Mouse (Mus musculus) hindbrain, embryonic 14.5 days (tissue): ENCODE data around the gene Rin3. TPM values are rescaled to one million over a fixed set of nuclear protein-coding genes. Genes with fewer than 3 reads are reported as not detected.
A peak's percentile ranks its signal among the peaks of the same experiment; 100 is the strongest.

Source experiments
- ATAC-seq: fragments of 200-750 bp; cut with Nextera tagmentation; 2 replicates; pipeline ENCODE4 v1.8.0; 2017; ENCODE audit warnings: moderate number of reproducible peaks, mild to moderate bottlenecking, moderate TSS enrichment, moderate library complexity; ENCODE audit not compliant: low FRiP score
- DNase-seq: peaks from one replicate; pipeline ENCODE4 v3.0.0-alpha.2; 2015; ENCODE audit warnings: low spot score
- H3K27ac ChIP-seq: fragments of 300-500 bp; sonication (generic); 2 replicates; pipeline ENCODE4 v1.5.1; 2014; ENCODE audit warnings: mild to moderate bottlenecking, moderate library complexity
- H3K27me3 ChIP-seq: fragments of 300-500 bp; sonication (generic); 2 replicates; pipeline ENCODE4 v1.6.1; 2014; ENCODE audit warnings: mild to moderate bottlenecking, low read length, mixed read lengths; ENCODE audit not compliant: control insufficient read depth, insufficient read depth
- H3K36me3 ChIP-seq: fragments of 300-500 bp; sonication (generic); replicated peaks from 2 replicates; pipeline ENCODE4 v1.6.1; 2014; ENCODE audit not compliant: control insufficient read depth, insufficient read depth
- H3K4me1 ChIP-seq: fragments of 300-500 bp; sonication (generic); replicated peaks from 2 replicates; pipeline ENCODE4 v1.6.1; 2014; ENCODE audit warnings: antibody characterized with exemption, low read length, mixed read lengths; ENCODE audit not compliant: control insufficient read depth, insufficient read depth
- H3K4me2 ChIP-seq: fragments of 300-500 bp; sonication (generic); replicated peaks from 2 replicates; pipeline ENCODE4 v1.6.1; 2014; ENCODE audit warnings: mild to moderate bottlenecking, moderate library complexity
- H3K4me3 ChIP-seq: fragments of 300-500 bp; sonication (generic); replicated peaks from 2 replicates; pipeline ENCODE4 v1.5.1; 2014; ENCODE audit warnings: mild to moderate bottlenecking, low read length
- H3K9ac ChIP-seq: fragments of 300-500 bp; sonication (generic); 2 replicates; pipeline ENCODE4 v1.6.1; 2014
- H3K9me3 ChIP-seq: fragments of 300-500 bp; sonication (generic); 2 replicates; pipeline ENCODE4 v1.6.1; 2016; ENCODE audit warnings: low read length; ENCODE audit not compliant: control insufficient read depth
- WGBS: fragments of 180-500 bp; shearing (Covaris S2); extraction: QIAGEN DNeasy Blood & Tissue Kit; methylation state at CpG from one replicate; pipeline ENCODE4 v1.1.7; 2014; 5-methylcytosine and 5-hydroxymethylcytosine counted together
- polyA plus RNA-seq: library from polyadenylated mRNA; unstranded; fragments of >200 nt; fragmentation: Nextera tagmentation; extraction: Ambion mirVana; gene quantifications from 2 replicates; pipeline ENCODE4 v1.2.1, GENCODE M21; 2014

Gene Rin3
- polyA plus RNA-seq, 1 experiment from 2014 or later, result 2.7 TPM

DNA sequence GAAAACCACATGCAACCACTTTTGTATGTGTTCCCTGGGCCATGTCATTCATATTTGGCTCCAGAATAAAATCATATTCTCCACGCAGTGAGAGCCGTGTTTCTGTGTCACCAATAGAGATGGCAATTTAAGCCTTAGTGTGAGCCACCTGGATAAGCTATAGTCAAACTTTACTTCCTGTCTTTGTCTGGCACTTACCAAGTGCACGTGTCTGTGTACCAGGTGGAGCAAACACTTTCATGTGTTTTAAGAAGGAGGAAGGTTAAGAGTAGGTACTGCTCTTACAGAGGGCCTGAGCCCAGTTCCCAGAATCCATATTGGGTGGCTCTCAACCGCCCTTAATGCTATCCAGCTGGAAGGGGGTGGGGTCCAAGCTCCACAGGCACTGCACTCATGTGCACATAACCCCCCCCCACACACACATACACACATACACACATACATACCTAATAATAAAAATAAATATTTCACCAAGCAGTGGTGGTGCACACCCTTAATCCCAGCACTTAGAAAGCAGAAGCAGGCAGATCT is 142.3 kb downstream of the Rin3 start:
- 88% methylated on average over 4 of the region's 4 CpGs for WGBS

DNA sequence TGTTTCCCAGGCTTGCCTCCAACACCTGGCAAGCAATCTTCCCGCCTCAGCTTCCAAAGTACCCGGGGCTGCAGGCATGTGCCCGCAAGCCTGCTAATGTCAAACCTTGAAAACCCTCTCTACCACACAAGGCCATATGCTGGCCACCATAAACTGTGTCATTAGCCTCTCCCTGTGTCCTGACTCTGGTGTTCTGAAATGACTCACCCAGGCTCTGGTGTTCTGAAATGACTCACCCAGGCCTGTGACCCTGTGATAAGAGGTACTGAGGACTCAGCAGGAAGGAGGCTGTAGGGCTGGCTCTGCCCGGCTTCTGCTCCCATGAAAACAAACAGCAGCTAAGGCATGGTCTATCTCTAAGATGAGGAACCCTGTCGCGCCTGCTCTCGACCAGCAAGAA is 143.4 kb downstream of the Rin3 start:
- WGBS, result 97% methylated on average over 7 of the region's 7 CpGs
- no peak for ATAC-seq
- no peak overlapping the region for H3K4me2 ChIP-seq

More for the DNA sequence above, 142.3 kb downstream of the Rin3 start:
- H3K4me1 ChIP-seq, result no peaks in the 10 kb centered on the region
- H3K4me3 ChIP-seq, result no peak overlapping the region
- H3K27me3 ChIP-seq, result no peaks in the 10 kb centered on the region
- no peak for DNase-seq
- no peaks in the 10 kb centered on the region for H3K9me3 ChIP-seq
- no peak overlapping the region for H3K27ac ChIP-seq
- peaks cover 21% of the 10 kb centered on the region for H3K36me3 ChIP-seq
- no peak for ATAC-seq
- H3K9ac ChIP-seq, result no peak overlapping the region
- no peak overlapping the region for H3K4me2 ChIP-seq

DNA sequence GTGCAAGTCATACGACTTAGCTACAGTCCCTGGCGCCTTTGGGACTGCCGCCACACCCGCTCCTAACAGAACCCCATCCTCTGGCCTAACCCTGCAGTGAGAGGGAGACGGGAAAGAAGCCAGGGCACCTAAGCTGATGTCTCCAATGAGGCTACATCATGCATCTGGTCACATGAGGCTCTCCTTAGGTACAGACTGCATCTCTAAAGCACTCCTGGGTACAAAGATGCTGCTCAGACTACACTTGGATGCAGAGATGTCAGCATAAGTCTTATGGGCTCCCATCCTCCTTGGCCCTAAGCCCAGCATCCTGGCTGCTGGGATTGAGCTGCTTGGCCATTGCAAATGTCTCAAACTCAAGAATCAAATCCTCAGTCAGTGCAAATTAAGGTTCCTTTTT is 146.8 kb downstream of the Rin3 start:
- Histone ChIP-seq H3K27ac (no peak overlapping the region), H3K27me3 (no peaks in the 10 kb centered on the region), H3K4me2 (no peak overlapping the region), H3K9ac (no peak overlapping the region), H3K9me3 (no peaks in the 10 kb centered on the region), H3K4me1 (no peaks in the 10 kb centered on the region), H3K4me3 (no peak overlapping the region), H3K36me3 (no peaks in the 10 kb centered on the region)
- DNase-seq (no peak), ATAC-seq (no peak)
- WGBS, result 93% methylated on average over 5 of the region's 5 CpGs

More for the DNA sequence above, 143.4 kb downstream of the Rin3 start:
- H3K27ac ChIP-seq, result no peak overlapping the region
- H3K27me3 ChIP-seq, result no peaks in the 10 kb centered on the region
- no peaks in the 10 kb centered on the region for H3K9me3 ChIP-seq
- DNase-seq, result no peak
- peaks cover 19% of the 10 kb centered on the region for H3K36me3 ChIP-seq
- H3K4me3 ChIP-seq, result no peak overlapping the region
- H3K9ac ChIP-seq, result no peak overlapping the region
- H3K4me1 ChIP-seq, result no peaks in the 10 kb centered on the region

DNA sequence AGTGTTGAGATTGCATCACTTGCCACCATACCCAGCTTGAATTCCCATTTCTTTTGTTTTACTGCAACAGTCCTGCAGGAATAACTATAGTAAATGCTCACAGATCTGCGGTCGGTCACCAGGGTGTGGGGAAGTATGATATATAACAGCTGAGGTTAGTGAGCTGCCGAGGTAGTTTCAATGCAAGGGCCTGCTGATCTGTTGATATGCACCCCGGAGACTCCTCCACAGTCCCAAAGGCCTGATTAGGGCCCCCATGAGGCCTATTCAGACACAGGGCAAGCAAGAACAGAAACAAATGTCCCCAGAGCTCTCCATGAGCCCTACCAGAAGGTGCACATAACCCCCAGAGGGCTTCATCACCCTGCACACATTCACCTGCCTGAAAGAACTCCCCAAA is 147.4 kb downstream of the Rin3 start:
- no peak overlapping the region for H3K9ac ChIP-seq
- H3K4me3 ChIP-seq, result no peak overlapping the region
- H3K27me3 ChIP-seq, result no peaks in the 10 kb centered on the region
- ATAC-seq, result no peak
- H3K36me3 ChIP-seq, result no peaks in the 10 kb centered on the region
- 88% methylated on average over 4 of the region's 4 CpGs for WGBS
- H3K4me1 ChIP-seq, result no peaks in the 10 kb centered on the region
- no peak overlapping the region for H3K4me2 ChIP-seq
- H3K27ac ChIP-seq, result no peak overlapping the region
- H3K9me3 ChIP-seq, result no peaks in the 10 kb centered on the region
- DNase-seq, result no peak

DNA sequence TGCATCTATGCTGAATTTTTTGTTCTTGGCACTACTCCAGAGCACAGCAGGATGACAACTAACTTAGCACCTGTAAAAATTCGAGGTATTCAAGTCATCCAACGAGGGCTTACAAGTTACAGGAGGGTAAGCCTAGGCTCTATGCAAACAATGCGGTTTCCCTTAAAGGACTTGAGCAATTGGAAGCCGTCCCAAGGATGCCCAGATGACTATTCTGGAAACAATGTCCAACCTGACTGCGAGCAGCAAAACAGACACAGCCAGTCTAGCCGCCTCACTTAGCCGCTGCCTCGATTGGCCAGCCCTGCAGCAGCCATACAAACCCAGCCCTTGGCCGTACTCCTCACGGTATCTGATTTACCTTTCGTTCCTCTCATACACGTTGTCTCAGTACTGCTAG is 149.4 kb downstream of the Rin3 start:
- Histone ChIP-seq H3K27ac (no peak overlapping the region), H3K4me1 (no peaks in the 10 kb centered on the region; the same call in 1 of the 2 replicates), H3K4me2 (no peak overlapping the region), H3K4me3 (no peak overlapping the region), H3K27me3 (no peaks in the 10 kb centered on the region), H3K9ac (no peak overlapping the region), H3K9me3 (no peaks in the 10 kb centered on the region), H3K36me3 (no peaks in the 10 kb centered on the region)
- WGBS, result 84% methylated on average over 12 of the region's 12 CpGs
- no peak for ATAC-seq
- DNase-seq, result no peak

- Histone ChIP-seq H3K27me3 (no peaks in the 10 kb centered on the region), H3K36me3 (no peaks in the 10 kb centered on the region), H3K9me3 (no peaks in the 10 kb centered on the region), H3K27ac (no peak overlapping the region), H3K9ac (no peak overlapping the region), H3K4me3 (no peak overlapping the region), H3K4me1 (peaks cover 13% of the 10 kb centered on the region), H3K4me2 (no peak overlapping the region)
- no peak for ATAC-seq
- no peak for DNase-seq
- 90% methylated on average over 4 of the region's 4 CpGs for WGBS
Measured at GRCm38 (mm10) chr12:102434107-102434506, 151.3 kb downstream of the Rin3 start.

DNA sequence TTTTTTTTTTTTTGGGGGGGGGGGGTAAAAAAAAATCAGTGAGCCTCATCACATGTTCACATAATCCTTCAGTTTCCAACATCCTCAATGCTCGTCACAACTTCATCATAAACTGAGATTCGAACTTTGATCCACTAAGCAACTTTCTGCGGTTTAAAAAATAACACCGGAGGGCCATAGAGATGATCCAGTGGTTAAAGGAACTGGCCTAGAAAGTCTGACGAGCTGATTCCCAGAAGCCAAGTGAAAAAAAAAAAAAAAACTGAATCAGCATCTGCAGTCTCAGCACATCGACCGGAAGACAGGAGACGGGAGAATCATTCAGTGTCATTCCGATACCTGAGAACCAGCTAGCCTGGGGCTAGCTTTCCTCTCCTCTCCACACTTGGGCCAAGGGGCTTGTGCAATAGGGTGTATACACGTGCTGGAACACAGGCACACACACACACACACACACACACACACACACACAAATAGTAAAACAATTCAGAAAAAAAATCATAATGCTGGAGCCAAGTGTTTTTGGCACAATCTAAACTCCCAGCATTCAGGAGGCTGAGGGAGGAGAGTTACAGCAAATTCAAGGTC is 154.2 kb downstream of the Rin3 start:
- H3K4me3 ChIP-seq, result no peak overlapping the region
- 80% methylated on average over 10 of the region's 10 CpGs for WGBS
- H3K4me2 ChIP-seq, result peak overlapping the region; percentile 11; the same call in 1 of the 2 replicates
- no peak overlapping the region for H3K9ac ChIP-seq
- DNase-seq (no peak), ATAC-seq (no peak)
- H3K9me3 ChIP-seq, result no peaks in the 10 kb centered on the region
- no peaks in the 10 kb centered on the region for H3K27me3 ChIP-seq
- H3K4me1 ChIP-seq, result peaks cover 13% of the 10 kb centered on the region
- H3K36me3 ChIP-seq, result no peaks in the 10 kb centered on the region
- no peak overlapping the region for H3K27ac ChIP-seq

DNA sequence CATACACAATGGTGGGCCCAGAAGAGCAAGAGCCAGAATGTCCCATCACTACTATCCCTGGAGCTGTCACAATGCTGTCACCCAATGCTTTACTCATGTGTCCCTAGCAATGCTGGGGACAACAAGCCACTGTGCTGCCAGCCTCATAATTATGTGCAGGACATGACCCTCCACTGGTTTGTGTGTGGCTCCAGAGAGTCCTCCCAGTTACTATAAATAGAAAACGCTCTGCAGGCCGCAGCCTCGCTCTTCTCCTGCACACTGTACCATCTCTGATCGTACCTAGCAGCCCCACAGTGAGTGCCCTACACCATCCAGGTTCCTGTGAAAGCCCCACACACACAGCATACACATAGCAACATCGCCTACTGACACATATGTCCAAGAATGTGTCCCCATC is 155.1 kb downstream of the Rin3 start:
- H3K27ac ChIP-seq, result no peak overlapping the region
- 83% methylated on average over 5 of the region's 5 CpGs for WGBS
- peaks cover 13% of the 10 kb centered on the region for H3K4me1 ChIP-seq
- DNase-seq (no peak), ATAC-seq (no peak)
- peak overlapping the region; percentile 68 for H3K4me2 ChIP-seq
- peak overlapping the region; percentile 60; the same call in 1 of the 2 replicates for H3K9ac ChIP-seq
- no peaks in the 10 kb centered on the region for H3K27me3 ChIP-seq
- H3K9me3 ChIP-seq, result no peaks in the 10 kb centered on the region
- H3K36me3 ChIP-seq, result no peaks in the 10 kb centered on the region
- H3K4me3 ChIP-seq, result no peak overlapping the region

- H3K9me3 ChIP-seq, result no peaks in the 10 kb centered on the region
- DNase-seq (no peak), ATAC-seq (peak; percentile 58)
- H3K4me3 ChIP-seq, result peak overlapping the region; percentile 46
- peaks cover 13% of the 10 kb centered on the region for H3K4me1 ChIP-seq
- 0 out of 2 replicates have a peak overlapping the region, but pooled peaks have one; percentile 22 for H3K27ac ChIP-seq
- H3K27me3 ChIP-seq, result no peaks in the 10 kb centered on the region
- H3K36me3 ChIP-seq, result no peaks in the 10 kb centered on the region
- peak overlapping the region; percentile 60 for H3K9ac ChIP-seq
- H3K4me2 ChIP-seq, result peak overlapping the region; percentile 68
- 2% methylated on average over 20 of the region's 20 CpGs for WGBS
Measured at GRCm38 (mm10) chr12:102438983-102439631, 156.3 kb downstream of the Rin3 start.
